Mouse (Mus musculus): ENCODE measurements around the gene Olfr1404.
"Not testable (repeated sequence)": the region's sequence is repeated elsewhere in the genome, so short reads cannot be mapped to it uniquely, and the experiment has no call there.

The Olfr1404 gene

DNA sequence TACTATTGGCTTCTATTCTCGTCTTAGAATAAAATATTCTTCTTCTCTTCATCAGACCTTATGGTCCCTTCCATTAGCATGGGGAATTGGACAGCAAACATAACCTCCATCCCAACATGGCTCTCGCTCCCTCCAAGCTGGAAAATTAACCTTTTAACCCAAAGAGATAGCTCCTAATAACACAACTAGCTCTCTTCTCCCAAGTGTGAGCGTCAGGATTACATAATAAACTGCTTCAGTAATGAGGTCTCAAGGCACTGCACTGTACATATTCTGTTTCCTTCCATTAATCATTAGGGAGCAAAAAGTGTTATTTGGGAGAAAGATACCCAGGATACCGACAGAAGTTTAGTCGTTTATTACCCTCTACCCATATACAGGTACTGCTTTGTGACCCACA is at the start of gene Olfr1404:
TSS of gene Olfr1404 (plus strand) at position 301 of the 400 bp plus-strand sequence.
- DNase-seq, result no peak

GRCm38 (mm10) chr1:173174154-173174842 is 37.9 kb upstream of the Olfr1404 start:
- DNase-seq, result no peak

DNA sequence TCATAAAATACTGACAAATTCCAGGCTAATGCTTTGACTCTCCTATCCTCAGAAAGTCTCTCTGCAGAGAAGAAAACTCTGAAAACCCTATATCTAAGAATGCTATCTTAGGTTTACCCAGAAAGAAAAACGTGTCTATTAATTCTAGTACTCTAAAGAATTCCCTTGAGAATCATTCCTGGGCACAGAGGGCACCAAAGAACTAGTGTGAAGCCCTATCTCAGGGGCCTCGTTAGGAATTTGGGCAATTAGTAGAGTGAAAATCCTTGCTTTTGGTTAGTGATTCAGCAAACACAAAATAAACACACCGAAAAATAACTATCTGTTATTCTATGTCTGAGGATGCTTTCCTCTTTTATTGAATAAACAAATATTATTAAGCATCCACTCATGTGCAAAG is 21.7 kb upstream of the Olfr1404 start, which contains the start of gene Olfr1406:
TSS of gene Olfr1406 (minus strand) at position 101 of the 400 bp plus-strand sequence.
- DNase-seq, result no peak

DNA sequence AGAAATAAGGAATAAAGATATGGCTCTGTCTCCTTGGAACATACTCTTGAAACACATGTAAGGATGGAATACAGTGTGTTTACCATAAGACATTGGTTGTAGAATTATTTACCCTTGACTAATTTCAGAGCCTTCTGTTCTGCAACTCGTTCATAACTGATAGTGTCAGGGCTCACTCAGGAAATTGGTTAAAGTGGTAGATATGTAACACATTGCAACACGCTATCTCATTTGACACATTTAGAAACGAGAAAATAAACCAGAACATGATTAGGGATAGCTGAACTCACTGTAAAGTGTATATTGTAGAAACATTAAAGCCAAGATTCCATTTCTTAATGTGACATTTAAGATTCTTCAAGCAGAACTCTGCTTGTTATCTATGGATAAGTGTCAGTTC is 20.1 kb upstream of the Olfr1404 start:
- DNase-seq, result no peak

DNA sequence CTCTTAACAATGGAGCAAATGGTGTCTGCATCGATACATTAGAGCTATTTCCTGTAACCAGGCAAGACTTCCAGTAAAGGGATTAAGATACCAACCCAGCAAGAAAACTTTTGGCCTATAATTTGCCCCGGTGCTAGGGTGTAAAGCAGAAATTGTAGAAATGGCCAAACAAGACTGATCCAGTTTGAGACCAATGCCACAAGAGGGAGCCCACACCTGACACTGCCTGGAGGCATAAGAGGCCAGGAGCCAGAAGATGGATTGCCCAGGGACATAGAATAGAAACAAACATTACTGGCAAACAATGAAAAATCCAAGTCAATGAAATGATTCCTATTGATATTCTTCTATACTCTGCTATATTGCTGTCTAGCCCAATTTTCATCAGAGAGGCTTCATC is 15.8 kb upstream of the Olfr1404 start:
- DNase-seq, result no peak

GRCm38 (mm10) chr1:173197508-173197907 is 14.7 kb upstream of the Olfr1404 start, which contains the start of gene Olfr218:
Gene Olfr218 (plus strand): TSS chr1:173197808.
- no peak for DNase-seq

GRCm38 (mm10) chr1:173216481-173216880 is 4.3 kb downstream of the Olfr1404 start:
- DNase-seq, result no peak

DNA sequence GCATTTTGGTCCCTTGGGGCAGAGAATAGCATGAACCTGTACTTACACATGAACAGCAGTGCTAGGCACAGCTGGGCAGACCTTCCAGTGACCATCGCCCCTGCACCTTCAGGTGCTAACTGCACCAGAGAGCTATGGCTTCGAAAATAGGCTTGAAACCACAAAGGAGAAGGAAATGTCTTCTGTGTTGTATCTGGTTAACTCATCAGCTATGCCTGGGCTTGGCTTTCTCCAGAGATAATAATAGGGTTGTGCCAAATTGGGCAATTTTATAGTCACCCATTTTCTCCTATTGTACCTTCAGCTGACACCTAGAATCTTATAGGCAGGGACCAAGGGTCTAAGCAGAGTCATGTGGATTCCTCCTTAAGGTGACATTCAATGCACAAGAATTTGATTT is 14.9 kb downstream of the Olfr1404 start, which contains the start of gene Fcer1a:
TSS of gene Fcer1a (minus strand) at position 134 of the 400 bp plus-strand sequence.
- no peak for DNase-seq

- DNase-seq, result not testable (repeated sequence)
Measured at GRCm38 (mm10) chr1:173237004-173237403, 24.8 kb downstream of the Olfr1404 start.

DNA sequence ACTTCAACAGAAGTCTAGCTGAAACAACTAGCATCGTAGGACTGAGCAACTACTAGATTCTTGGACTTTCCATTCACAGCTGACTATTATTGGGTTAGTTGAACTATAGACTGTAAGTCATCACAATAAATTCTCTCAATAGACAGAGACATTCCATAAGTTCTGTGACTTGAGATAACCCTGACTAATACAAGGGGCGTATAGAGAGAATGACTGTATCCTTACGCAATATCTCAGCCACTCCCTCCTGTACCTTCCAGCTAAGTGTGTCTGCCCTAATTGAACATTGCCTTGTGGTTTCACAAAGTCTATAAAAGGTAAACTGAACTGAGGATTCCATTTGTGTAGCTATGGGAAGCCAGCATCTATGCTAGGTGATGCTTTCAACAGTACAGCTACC is 37.7 kb downstream of the Olfr1404 start:
- no peak for DNase-seq

- no peak for DNase-seq
Measured at GRCm38 (mm10) chr1:173265701-173266100, 53.5 kb downstream of the Olfr1404 start, which contains the start of gene Olfr418. Gene Olfr418 (plus strand): TSS chr1:173266001.
